21 mouse cellular contexts compared by ENCODE assay signal in the genomic region with DNA sequence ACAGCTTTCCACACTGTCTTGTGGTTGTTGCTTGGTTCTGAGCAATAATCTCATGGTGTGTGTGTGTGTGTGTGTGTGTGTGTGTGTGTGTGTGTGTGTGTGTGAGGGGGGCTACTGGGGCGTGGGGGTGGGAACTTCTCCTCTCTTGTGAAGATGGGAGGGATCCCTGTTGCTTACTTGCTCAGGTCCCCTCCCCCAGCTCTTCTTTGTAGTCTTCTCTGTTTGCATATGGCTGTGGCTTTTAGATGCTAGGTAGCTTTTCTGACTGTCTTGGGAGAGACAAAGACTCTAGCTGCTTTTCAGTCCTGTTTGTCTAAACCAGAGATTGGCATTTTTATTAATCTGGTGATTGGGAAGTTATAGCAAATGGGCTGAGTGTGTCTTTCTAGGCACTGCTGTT.
DNase-seq lines count a peak whose midpoint lies in the region; ATAC-seq and TF ChIP-seq lines count a peak whose summit lies in the region.
"Had no signal": no experiment of that assay in that cellular context is flagged by ENCODE, and none has a peak within 500 bp of the region (broad histone marks: within the 10 kb centered on the region; RNA-seq: fewer than 3 reads in every experiment).

No protein-coding gene starts in this region.

- H3K4me1 ChIP-seq in forebrain, embryonic 10.5 days: peaks cover 72% of the 10 kb centered on the region
- H3K4me1 ChIP-seq in forebrain, embryonic 14.5 days (ENCODE audit: control insufficient read depth, insufficient read depth, low read length): peaks cover 33% of the 10 kb centered on the region
- H3K4me1 ChIP-seq in hindbrain, embryonic 10.5 days (replicated peaks): peaks cover 77% of the 10 kb centered on the region
- peaks cover 2% of the 10 kb centered on the region; the same call in 1 of the 2 replicates for H3K4me1 ChIP-seq in hindbrain, embryonic 11.5 days (replicated peaks; ENCODE audit: control insufficient read depth, insufficient read depth, low read length)
- peaks cover 74% of the 10 kb centered on the region for H3K4me1 ChIP-seq in E14TG2a.4 (replicated peaks; ENCODE audit: low read depth, low read length)

- H3K36me3 ChIP-seq in forebrain, embryonic 10.5 days (replicated peaks): no peaks in the 10 kb centered on the region
- H3K36me3 ChIP-seq in forebrain, embryonic 14.5 days (ENCODE audit: control insufficient read depth, insufficient read depth, low read length): no peaks in the 10 kb centered on the region
- no peaks in the 10 kb centered on the region for H3K36me3 ChIP-seq in hindbrain, embryonic 10.5 days
- no peaks in the 10 kb centered on the region for H3K36me3 ChIP-seq in hindbrain, embryonic 11.5 days (ENCODE audit: control insufficient read depth, insufficient read depth, low read length)
- no peaks in the 10 kb centered on the region; the same call in 1 of the 2 replicates for H3K36me3 ChIP-seq in E14TG2a.4 (ENCODE audit: insufficient read depth, low read length)
- H3K36me3 ChIP-seq: forebrain, embryonic 15.5 days had no signal

- peak overlapping the region; percentile 58; the same call in 1 of the 2 replicates for H3K27ac ChIP-seq in forebrain, embryonic 10.5 days
- no peak overlapping the region for H3K27ac ChIP-seq in forebrain, embryonic 14.5 days (ENCODE audit: low read depth, low read length)
- peak overlapping the region; percentile 17; the same call in 1 of the 2 replicates for H3K27ac ChIP-seq in hindbrain, embryonic 10.5 days
- no peak overlapping the region for H3K27ac ChIP-seq in hindbrain, embryonic 11.5 days (ENCODE audit: low read depth, low read length)
- H3K27ac ChIP-seq: forebrain, embryonic 15.5 days; hindbrain, embryonic 14.5 days; hindbrain, postnatal 0 days had no signal

- H3K4me3 ChIP-seq in forebrain, embryonic 10.5 days: no peak overlapping the region
- no peak overlapping the region for H3K4me3 ChIP-seq in forebrain, embryonic 14.5 days (ENCODE audit: low read depth, low read length)
- no peak overlapping the region for H3K4me3 ChIP-seq in hindbrain, embryonic 10.5 days
- no peak overlapping the region for H3K4me3 ChIP-seq in hindbrain, embryonic 11.5 days (ENCODE audit: low read depth, low read length)
- 0 out of 2 replicates have a peak overlapping the region, but pooled peaks have one; percentile 1 for H3K4me3 ChIP-seq in E14TG2a.4 (replicated peaks; ENCODE audit: low read length)
- H3K4me3 ChIP-seq: forebrain, embryonic 15.5 days had no signal

- no peak for DNase-seq in forebrain, embryonic 10.5 days (ENCODE audit: extremely low spot score, low spot score)
- no peak for DNase-seq in forebrain, embryonic 14.5 days (ENCODE audit: low spot score)
- DNase-seq in hindbrain, embryonic 10.5 days (ENCODE audit: low spot score): no peak
- DNase-seq in hindbrain, embryonic 11.5 days (ENCODE audit: low spot score): no peak
- peak; percentile 52 for DNase-seq in R1 (ENCODE audit: low read depth, low spot score)
- DNase-seq in lung, postnatal 4 days: no peak
- no peak for DNase-seq in gastrocnemius, postnatal 14 days
- DNase-seq: adrenal gland, adult 8-10 months; adrenal gland, postnatal 25 days; cerebellum, adult 11-12 months; cerebellum, adult 8-10 months; cerebellum, postnatal 10 days; cerebellum, postnatal 36 days; gastrocnemius, postnatal 36 days; kidney, adult 18-20 months had no signal

- H3K4me2 ChIP-seq in forebrain, embryonic 14.5 days (ENCODE audit: low read length): no peak overlapping the region
- H3K4me2 ChIP-seq in hindbrain, embryonic 11.5 days (replicated peaks; ENCODE audit: low read depth, low read length): no peak overlapping the region
- H3K4me2 ChIP-seq: forebrain, embryonic 15.5 days; hindbrain, embryonic 14.5 days had no signal

- WGBS in forebrain, embryonic 10.5 days: no CpG with 5 or more reads among the region's 1 CpGs
- WGBS in forebrain, embryonic 14.5 days: 11% methylated on average over 1 of the region's 1 CpGs
- 20% methylated on average over 1 of the region's 1 CpGs for WGBS in hindbrain, embryonic 10.5 days
- 14% methylated on average over 1 of the region's 1 CpGs for WGBS in hindbrain, embryonic 11.5 days

- TF ChIP-seq CTCF in E14TG2a.4 (conservative IDR thresholded peaks at IDR 0.05; ENCODE audit: low read length): no peak

- H3K9ac ChIP-seq in forebrain, embryonic 14.5 days (ENCODE audit: low read length): no peak overlapping the region
- H3K9ac ChIP-seq in hindbrain, embryonic 11.5 days (ENCODE audit: low read depth, low read length): no peak overlapping the region
- H3K9ac ChIP-seq: forebrain, embryonic 15.5 days; hindbrain, embryonic 14.5 days had no signal

- H3K9me3 ChIP-seq in forebrain, embryonic 10.5 days: no peaks in the 10 kb centered on the region
- H3K9me3 ChIP-seq in forebrain, embryonic 14.5 days (replicated peaks; ENCODE audit: control insufficient read depth, low read length): no peaks in the 10 kb centered on the region
- H3K9me3 ChIP-seq in hindbrain, embryonic 10.5 days: no peaks in the 10 kb centered on the region
- H3K9me3 ChIP-seq in hindbrain, embryonic 11.5 days (ENCODE audit: control insufficient read depth, low read length): no peaks in the 10 kb centered on the region
- H3K9me3 ChIP-seq in E14TG2a.4 (ENCODE audit: low read length): no peaks in the 10 kb centered on the region
- H3K9me3 ChIP-seq: forebrain, embryonic 15.5 days had no signal

- ATAC-seq in forebrain, embryonic 14.5 days: no peak
- ATAC-seq in hindbrain, embryonic 11.5 days (ENCODE audit: low FRiP score): no peak
- ATAC-seq: forebrain, embryonic 15.5 days; hindbrain, postnatal 0 days; inflammation-experienced regulatory T-cells, adult 6 months; intestine, embryonic 16.5 days had no signal

- H3K27me3 ChIP-seq in forebrain, embryonic 10.5 days (ENCODE audit: poor library complexity, severe bottlenecking): no peaks in the 10 kb centered on the region
- H3K27me3 ChIP-seq in forebrain, embryonic 14.5 days (replicated peaks; ENCODE audit: control insufficient read depth, insufficient read depth, low read length): no peaks in the 10 kb centered on the region
- 0 out of 2 replicates have a peak, but pooled peaks cover 3% of the 10 kb centered on the region for H3K27me3 ChIP-seq in hindbrain, embryonic 10.5 days (ENCODE audit: insufficient read depth, poor library complexity, severe bottlenecking)
- no peaks in the 10 kb centered on the region for H3K27me3 ChIP-seq in hindbrain, embryonic 11.5 days (ENCODE audit: control insufficient read depth, insufficient read depth, low read length)
- no peaks in the 10 kb centered on the region for H3K27me3 ChIP-seq in E14TG2a.4 (ENCODE audit: insufficient read depth, low read length)
- H3K27me3 ChIP-seq: forebrain, embryonic 15.5 days had no signal

- intact Hi-C loops in gastrocnemius, postnatal 14 days (cut with DNase I; ENCODE audit: low total_unique reads): no loop called here

Comparison
In these comparisons a context has a peak if more than half of its experiments do, and no peak if none do; other contexts are left out.
1. H3K27ac ChIP-seq: peak in forebrain, embryonic 10.5 days (single experiment) and hindbrain, embryonic 10.5 days (single experiment); none in forebrain, embryonic 14.5 days (single experiment) and hindbrain, embryonic 11.5 days (single experiment).